Mouse (Mus musculus) heart, embryonic 13.5 days (tissue): Measurements from ENCODE around the gene 9930104L06Rik. TPM values are rescaled to one million over a fixed set of nuclear protein-coding genes. Genes with fewer than 3 reads are reported as not detected.

Experiments
- polyA plus RNA-seq: library from polyadenylated mRNA; unstranded; fragments of >200 nt; fragmentation: Nextera tagmentation; extraction: Ambion mirVana; gene quantifications from 2 replicates; pipeline ENCODE4 v1.2.1, GENCODE M21; 2015

9930104L06Rik gene
- polyA plus RNA-seq, 1 experiment from 2014 or later, result 10.5 TPM

Other genes with a start within 250 kb of the 9930104L06Rik start
- 48.9 and 50.6 TPM in 2 replicates for gene Utp11, start 243.4 kb upstream of the 9930104L06Rik start, polyA plus RNA-seq
- gene Fhl3, start 236.3 kb upstream of the 9930104L06Rik start, polyA plus RNA-seq, result 6.7 and 7.4 TPM in 2 replicates
- gene Sf3a3, start 222.3 kb upstream of the 9930104L06Rik start, polyA plus RNA-seq, result 92.4 and 96.2 TPM in 2 replicates
- gene Inpp5b, start 195.2 kb upstream of the 9930104L06Rik start, polyA plus RNA-seq, result 14.1 and 17.6 TPM in 2 replicates
- 10.3 and 10.4 TPM in 2 replicates for gene Mtf1, start 134.9 kb upstream of the 9930104L06Rik start, polyA plus RNA-seq
- gene Yrdc, start 86.4 kb upstream of the 9930104L06Rik start, polyA plus RNA-seq, result 21.1 and 25.1 TPM in 2 replicates
- gene 1110065P20Rik, start 85.9 kb upstream of the 9930104L06Rik start, polyA plus RNA-seq, result 45.8 and 46.6 TPM in 2 replicates
- 0.15 TPM in 1 of 2 replicates, not detected in the other for gene Maneal, start 74.9 kb upstream of the 9930104L06Rik start, polyA plus RNA-seq
- 0.05 TPM in 1 of 2 replicates, not detected in the other for gene Epha10, start 56.1 kb upstream of the 9930104L06Rik start, polyA plus RNA-seq
- gene Cdca8, start 2.3 kb downstream of the 9930104L06Rik start, polyA plus RNA-seq, result 111 and 113 TPM in 2 replicates
- 7.3 and 9.1 TPM in 2 replicates for gene Rspo1, start 49.4 kb downstream of the 9930104L06Rik start, polyA plus RNA-seq
- 54.8 and 56.4 TPM in 2 replicates for gene Gnl2, start 79.5 kb downstream of the 9930104L06Rik start, polyA plus RNA-seq
- gene Dnali1, start 128.7 kb downstream of the 9930104L06Rik start, polyA plus RNA-seq, result 0.11 and 0.13 TPM in 2 replicates
- gene Snip1, start 129.6 kb downstream of the 9930104L06Rik start, polyA plus RNA-seq, result 14.0 and 18.8 TPM in 2 replicates
- gene Meaf6, start 148.1 kb downstream of the 9930104L06Rik start, polyA plus RNA-seq, result 42.6 and 43.3 TPM in 2 replicates
- 0.59 and 0.62 TPM in 2 replicates for gene Zc3h12a, start 190.8 kb downstream of the 9930104L06Rik start, polyA plus RNA-seq